Mouse (Mus musculus): ENCODE results near the gene Krtap13-1.

- TF ChIP-seq CTCF (IDR thresholded peaks at IDR 0.05; ENCODE audit: insufficient read depth, low read length): no peak
- no peak for TF ChIP-seq POLR2A (IDR thresholded peaks at IDR 0.05; ENCODE audit: borderline replicate concordance, extremely low read depth, low read depth, low read length)
Observed at GRCm38 (mm10) chr16:88744750-88745340, 16.2 kb downstream of the Krtap13-1 start.

Data from lung, adult 2 months (tissue).